Mouse (Mus musculus): ENCODE measurements around the gene Olfr1431. TPM values are rescaled to one million over a fixed set of nuclear protein-coding genes. Genes with fewer than 3 reads are reported as not detected.

Gene Olfr1431
- polyA plus RNA-seq, 1 experiment from 2014 or later: not detected

Other genes with a start within 250 kb of the Olfr1431 start
- gene Osbp, start 234.7 kb upstream of the Olfr1431 start, polyA plus RNA-seq (2014; fragmentation: Nextera tagmentation; extraction: Ambion mirVana): 5.2 and 6.8 TPM in 2 replicates
- 0.03 and 0.06 TPM in 2 replicates for gene Olfr1423, start 159.3 kb upstream of the Olfr1431 start, polyA plus RNA-seq (2014; fragmentation: Nextera tagmentation; extraction: Ambion mirVana)
- gene Olfr1424, start 138.0 kb upstream of the Olfr1431 start, polyA plus RNA-seq (2014; fragmentation: Nextera tagmentation; extraction: Ambion mirVana): 0.17 TPM in 1 of 2 replicates, not detected in the other
- gene Olfr1425, start 122.9 kb upstream of the Olfr1431 start, polyA plus RNA-seq (2014; fragmentation: Nextera tagmentation; extraction: Ambion mirVana): not detected in 2 replicates
- gene Olfr1426, start 108.6 kb upstream of the Olfr1431 start, polyA plus RNA-seq (2014; fragmentation: Nextera tagmentation; extraction: Ambion mirVana): not detected in 2 replicates
- gene Olfr1427, start 97.3 kb upstream of the Olfr1431 start, polyA plus RNA-seq (2014; fragmentation: Nextera tagmentation; extraction: Ambion mirVana): not detected in 2 replicates
- gene Olfr1428, start 84.7 kb upstream of the Olfr1431 start, polyA plus RNA-seq (2014; fragmentation: Nextera tagmentation; extraction: Ambion mirVana): not detected in 2 replicates
- gene Olfr76, start 77.4 kb upstream of the Olfr1431 start, polyA plus RNA-seq (2014; fragmentation: Nextera tagmentation; extraction: Ambion mirVana): 0.05 TPM in 1 of 2 replicates, not detected in the other
- not detected in 2 replicates for gene Olfr1555-ps1, start 30.5 kb upstream of the Olfr1431 start, polyA plus RNA-seq (2014; fragmentation: Nextera tagmentation; extraction: Ambion mirVana)
- not detected in 2 replicates for gene Olfr1432, start 32.0 kb downstream of the Olfr1431 start, polyA plus RNA-seq (2014; fragmentation: Nextera tagmentation; extraction: Ambion mirVana)
- gene Olfr262, start 41.0 kb downstream of the Olfr1431 start, polyA plus RNA-seq (2014; fragmentation: Nextera tagmentation; extraction: Ambion mirVana): not detected in 2 replicates
- gene Olfr235, start 60.4 kb downstream of the Olfr1431 start, polyA plus RNA-seq (2014; fragmentation: Nextera tagmentation; extraction: Ambion mirVana): not detected in 2 replicates
- gene Olfr1434, start 79.2 kb downstream of the Olfr1431 start, polyA plus RNA-seq (2014; fragmentation: Nextera tagmentation; extraction: Ambion mirVana): not detected in 2 replicates
- not detected in 2 replicates for gene Olfr1436, start 98.5 kb downstream of the Olfr1431 start, polyA plus RNA-seq (2014; fragmentation: Nextera tagmentation; extraction: Ambion mirVana)
- not detected in 2 replicates for gene Olfr1437, start 124.5 kb downstream of the Olfr1431 start, polyA plus RNA-seq (2014; fragmentation: Nextera tagmentation; extraction: Ambion mirVana)
- gene Olfr1438-ps1, start 135.3 kb downstream of the Olfr1431 start, polyA plus RNA-seq (2014; fragmentation: Nextera tagmentation; extraction: Ambion mirVana): not detected in 2 replicates
- not detected in 2 replicates for gene Olfr1440, start 186.6 kb downstream of the Olfr1431 start, polyA plus RNA-seq (2014; fragmentation: Nextera tagmentation; extraction: Ambion mirVana)
- not detected in 2 replicates for gene Olfr1441, start 216.8 kb downstream of the Olfr1431 start, polyA plus RNA-seq (2014; fragmentation: Nextera tagmentation; extraction: Ambion mirVana)
- not detected in 2 replicates for gene Pfpl, start 227.3 kb downstream of the Olfr1431 start, polyA plus RNA-seq (2014; fragmentation: Nextera tagmentation; extraction: Ambion mirVana)

Measured in liver, embryonic 11.5 days (tissue).